14 mouse cellular contexts compared by ENCODE assay signal in genomic region chr1:135086015-135086414, GRCm38 (mm10).
"Had no signal": no experiment of that assay in that cellular context is flagged by ENCODE, and none has a peak within 500 bp of the region (broad histone marks: within the 10 kb centered on the region; RNA-seq: fewer than 3 reads in every experiment).

No protein-coding gene starts in this region.

- H3K4me2 ChIP-seq: liver, embryonic 12.5 days; lung, embryonic 14.5 days had no signal

- H3K4me1 ChIP-seq: liver, embryonic 12.5 days had no signal

- H3K9ac ChIP-seq: limb, embryonic 15.5 days; liver, embryonic 12.5 days; lung, embryonic 14.5 days; midbrain, embryonic 13.5 days; neural tube, embryonic 15.5 days had no signal

- H3K9me3 ChIP-seq: limb, embryonic 15.5 days; liver, embryonic 12.5 days; midbrain, embryonic 13.5 days; neural tube, embryonic 15.5 days had no signal

- H3K36me3 ChIP-seq: limb, embryonic 15.5 days; liver, embryonic 12.5 days; midbrain, embryonic 13.5 days; neural tube, embryonic 15.5 days had no signal

- H3K4me3 ChIP-seq: left cerebral cortex, adult 2 months; limb, embryonic 15.5 days; liver, embryonic 12.5 days; midbrain, embryonic 13.5 days; neural tube, embryonic 15.5 days had no signal

- ATAC-seq: hindbrain, embryonic 16.5 days; inflammation-experienced regulatory T-cells, adult 6 months; intestine, postnatal 0 days; liver, embryonic 12.5 days; midbrain, embryonic 13.5 days had no signal

- DNase-seq: kidney, adult 9 months; kidney, postnatal 4 days; lung, embryonic 14.5 days; right cerebral cortex, adult 18-20 months; right cerebral cortex, postnatal 25 days had no signal

- H3K27ac ChIP-seq: kidney, postnatal 0 days; left cerebral cortex, adult 2 months; limb, embryonic 15.5 days; liver, embryonic 12.5 days; midbrain, embryonic 13.5 days; neural tube, embryonic 15.5 days had no signal
